Mouse (Mus musculus) kidney, embryonic 16.5 days (tissue): ENCODE results near the gene Atf7. TPM values are rescaled to one million over a fixed set of nuclear protein-coding genes. Genes with fewer than 3 reads are reported as not detected.

Experiments used
- ATAC-seq: fragments of 200-750 bp; cut with Nextera tagmentation; 2 replicates; pipeline ENCODE4 v1.8.0; 2017; ENCODE audit warnings: moderate TSS enrichment; ENCODE audit not compliant: low FRiP score, low TSS enrichment
- H3K27ac ChIP-seq: fragments of 300-500 bp; sonication (generic); 2 replicates; pipeline ENCODE4 v1.5.1; 2014; ENCODE audit warnings: low read length
- H3K27me3 ChIP-seq: fragments of 300-500 bp; sonication (generic); 2 replicates; pipeline ENCODE4 v1.6.1; 2014; ENCODE audit warnings: low read length, control low read depth, mixed read lengths; ENCODE audit not compliant: insufficient read depth
- H3K36me3 ChIP-seq: fragments of 300-500 bp; sonication (generic); 2 replicates; pipeline ENCODE4 v1.6.1; 2014; ENCODE audit warnings: low read length, control low read depth, mixed read lengths; ENCODE audit not compliant: insufficient read depth
- H3K4me1 ChIP-seq: fragments of 300-500 bp; sonication (generic); 2 replicates; pipeline ENCODE4 v1.6.1; 2014; ENCODE audit warnings: low read length, control low read depth, mixed read lengths; ENCODE audit not compliant: insufficient read depth
- H3K4me2 ChIP-seq: fragments of 300-500 bp; sonication (generic); replicated peaks from 2 replicates; pipeline ENCODE4 v1.6.1; 2014; ENCODE audit warnings: low read depth, low read length
- H3K4me3 ChIP-seq: fragments of 300-500 bp; sonication (generic); 2 replicates; pipeline ENCODE4 v1.5.1; 2014; ENCODE audit warnings: mild to moderate bottlenecking, low read length
- H3K9ac ChIP-seq: fragments of 300-500 bp; sonication (generic); replicated peaks from 2 replicates; pipeline ENCODE4 v1.6.1; 2014; ENCODE audit warnings: low read length
- H3K9me3 ChIP-seq: fragments of 300-500 bp; sonication (generic); 2 replicates; pipeline ENCODE4 v1.6.1; 2016; ENCODE audit warnings: low read length, control low read depth
- WGBS: fragments of 180-500 bp; shearing (Covaris S2); extraction: QIAGEN DNeasy Blood & Tissue Kit; methylation state at CpG from one replicate; pipeline ENCODE4 v1.1.7; 2014; 5-methylcytosine and 5-hydroxymethylcytosine counted together
- polyA plus RNA-seq: library from polyadenylated mRNA; unstranded; fragments of >200 nt; fragmentation: Nextera tagmentation; extraction: Ambion mirVana; gene quantifications from 2 replicates; pipeline ENCODE4 v1.2.1, GENCODE M21; 2015

The Atf7 gene
- polyA plus RNA-seq, 1 experiment from 2014 or later, result 30.9 TPM

- WGBS, result 54% methylated on average over 17 of the region's 17 CpGs
- H3K36me3 ChIP-seq, result peaks cover 22% of the 10 kb centered on the region
- ATAC-seq, result no peak
These were observed 105.8 kb downstream of the Atf7 start for GRCm38 (mm10) chr15:102519211-102520141.

GRCm38 (mm10) chr15:102518859-102519201 is 106.4 kb downstream of the Atf7 start:
- no peaks in the 10 kb centered on the region for H3K9me3 ChIP-seq
- peak overlapping the region; percentile 99 for H3K27ac ChIP-seq
- peaks cover 30% of the 10 kb centered on the region for H3K4me1 ChIP-seq
- H3K27me3 ChIP-seq, result no peaks in the 10 kb centered on the region
- H3K36me3 ChIP-seq, result peaks cover 17% of the 10 kb centered on the region
- 16% methylated on average over 9 of the region's 9 CpGs for WGBS
- H3K4me2 ChIP-seq, result peak overlapping the region; percentile 84
- H3K9ac ChIP-seq, result peak overlapping the region; percentile 85
- H3K4me3 ChIP-seq, result peak overlapping the region; percentile 66
- no peak for ATAC-seq

More at GRCm38 (mm10) chr15:102519211-102520141, 105.8 kb downstream of the Atf7 start:
- Histone ChIP-seq H3K4me2 (peak overlapping the region; percentile 84), H3K4me3 (peak overlapping the region; percentile 66), H3K27me3 (no peaks in the 10 kb centered on the region), H3K4me1 (peaks cover 30% of the 10 kb centered on the region), H3K27ac (peak overlapping the region; percentile 99), H3K9ac (peak overlapping the region; percentile 85), H3K9me3 (no peaks in the 10 kb centered on the region)

GRCm38 (mm10) chr15:102517976-102518858 is 107.0 kb downstream of the Atf7 start, which contains the start of gene Tarbp2:
Gene Tarbp2, plus strand, starts transcription at chr15:102518192.
- peak within 1 kb of the TSS; percentile 99 for H3K27ac ChIP-seq
- 1% methylated on average over 60 of the region's 60 CpGs for WGBS
- peak within 1 kb of the TSS; percentile 66 for H3K4me3 ChIP-seq
- H3K9ac ChIP-seq, result peak within 1 kb of the TSS; percentile 85
- H3K9me3 ChIP-seq, result no peaks in the 10 kb centered on the region
- H3K4me2 ChIP-seq, result peak within 1 kb of the TSS; percentile 84
- H3K36me3 ChIP-seq, result peaks cover 13% of the 10 kb centered on the region
- peak; percentile 93 for ATAC-seq
- H3K4me1 ChIP-seq, result peaks cover 30% of the 10 kb centered on the region
- no peaks in the 10 kb centered on the region for H3K27me3 ChIP-seq

GRCm38 (mm10) chr15:102517631-102517975 is 107.7 kb downstream of the Atf7 start:
- ATAC-seq, result no peak
- WGBS, result 0% methylated on average over 10 of the region's 10 CpGs
- H3K9me3 ChIP-seq, result no peaks in the 10 kb centered on the region

GRCm38 (mm10) chr15:102516728-102517404 is 108.4 kb downstream of the Atf7 start, which contains the start of gene Map3k12:
Gene Map3k12, minus strand, starts transcription at chr15:102517064.
- ATAC-seq, result peak; percentile 7; the same call in 1 of the 2 replicates
- under 1% methylated on average over 43 of the region's 43 CpGs for WGBS
- H3K27me3 ChIP-seq, result no peaks in the 10 kb centered on the region

More at GRCm38 (mm10) chr15:102517631-102517975, 107.7 kb downstream of the Atf7 start:
- peak overlapping the region; percentile 66 for H3K4me3 ChIP-seq
- H3K4me1 ChIP-seq, result peaks cover 34% of the 10 kb centered on the region
- H3K4me2 ChIP-seq, result peak overlapping the region; percentile 84
- peak overlapping the region; percentile 76 for H3K9ac ChIP-seq
- peak overlapping the region; percentile 77 for H3K27ac ChIP-seq
- no peaks in the 10 kb centered on the region for H3K27me3 ChIP-seq
- H3K36me3 ChIP-seq, result peaks cover 11% of the 10 kb centered on the region

GRCm38 (mm10) chr15:102516293-102516692 is 109.0 kb downstream of the Atf7 start:
- WGBS, result 2% methylated on average over 12 of the region's 12 CpGs
- Histone ChIP-seq H3K4me3 (peak overlapping the region; percentile 66), H3K27ac (peak overlapping the region; percentile 77), H3K27me3 (no peaks in the 10 kb centered on the region), H3K9ac (peak overlapping the region; percentile 76), H3K36me3 (0 out of 2 replicates have a peak, but pooled peaks cover 2% of the 10 kb centered on the region), H3K4me2 (peak overlapping the region; percentile 84), H3K9me3 (no peaks in the 10 kb centered on the region), H3K4me1 (peaks cover 47% of the 10 kb centered on the region)
- no peak for ATAC-seq

More at GRCm38 (mm10) chr15:102516728-102517404, 108.4 kb downstream of the Atf7 start, which contains the start of gene Map3k12:
- Histone ChIP-seq H3K4me3 (peak within 1 kb of the TSS; percentile 66), H3K27ac (peak within 1 kb of the TSS; percentile 99), H3K36me3 (peaks cover 4% of the 10 kb centered on the region; the same call in 1 of the 2 replicates), H3K4me2 (peak within 1 kb of the TSS; percentile 84), H3K9ac (peak within 1 kb of the TSS; percentile 76), H3K4me1 (peaks cover 41% of the 10 kb centered on the region), H3K9me3 (no peaks in the 10 kb centered on the region)

GRCm38 (mm10) chr15:102515791-102516190 is 109.5 kb downstream of the Atf7 start:
- Histone ChIP-seq H3K36me3 (no peaks in the 10 kb centered on the region), H3K27ac (peak overlapping the region; percentile 77; the same call in 1 of the 2 replicates), H3K4me1 (peaks cover 52% of the 10 kb centered on the region), H3K9me3 (no peaks in the 10 kb centered on the region), H3K27me3 (no peaks in the 10 kb centered on the region), H3K4me3 (peak overlapping the region; percentile 66), H3K9ac (peak overlapping the region; percentile 76), H3K4me2 (peak overlapping the region; percentile 84)
- no peak for ATAC-seq
- 33% methylated on average over 4 of the region's 4 CpGs for WGBS

- no peak for ATAC-seq
- Histone ChIP-seq H3K4me3 (0 out of 2 replicates have a peak overlapping the region, but pooled peaks have one; percentile 66), H3K27ac (no peak overlapping the region), H3K27me3 (no peaks in the 10 kb centered on the region), H3K4me2 (peak overlapping the region; percentile 84), H3K9me3 (no peaks in the 10 kb centered on the region), H3K36me3 (no peaks in the 10 kb centered on the region), H3K9ac (no peak overlapping the region), H3K4me1 (peaks cover 49% of the 10 kb centered on the region)
- WGBS, result 90% methylated on average over 2 of the region's 2 CpGs
These were observed 110.0 kb downstream of the Atf7 start for GRCm38 (mm10) chr15:102515261-102515660.

GRCm38 (mm10) chr15:102513004-102513403 is 112.3 kb downstream of the Atf7 start:
- no peaks in the 10 kb centered on the region for H3K36me3 ChIP-seq
- H3K4me1 ChIP-seq, result peaks cover 46% of the 10 kb centered on the region
- H3K9ac ChIP-seq, result no peak overlapping the region
- no peak for ATAC-seq
- WGBS, result 57% methylated on average over 3 of the region's 3 CpGs
- H3K4me3 ChIP-seq, result no peak overlapping the region
- H3K9me3 ChIP-seq, result no peaks in the 10 kb centered on the region
- no peak overlapping the region for H3K4me2 ChIP-seq
- no peak overlapping the region for H3K27ac ChIP-seq
- H3K27me3 ChIP-seq, result no peaks in the 10 kb centered on the region
